Mouse (Mus musculus) E14TG2a.4 (cell line): ENCODE measurements around the gene Notch2.

Experiments used
- CTCF ChIP-seq: conservative IDR thresholded peaks from 2 replicates; pipeline ENCODE4 v1.5.1; 2014; ENCODE audit warnings: low read length
- NANOG ChIP-seq: IDR thresholded peaks from 2 replicates; pipeline ENCODE4 v1.6.1; 2014; ENCODE audit warnings: borderline replicate concordance, low read length, mixed read lengths

DNA sequence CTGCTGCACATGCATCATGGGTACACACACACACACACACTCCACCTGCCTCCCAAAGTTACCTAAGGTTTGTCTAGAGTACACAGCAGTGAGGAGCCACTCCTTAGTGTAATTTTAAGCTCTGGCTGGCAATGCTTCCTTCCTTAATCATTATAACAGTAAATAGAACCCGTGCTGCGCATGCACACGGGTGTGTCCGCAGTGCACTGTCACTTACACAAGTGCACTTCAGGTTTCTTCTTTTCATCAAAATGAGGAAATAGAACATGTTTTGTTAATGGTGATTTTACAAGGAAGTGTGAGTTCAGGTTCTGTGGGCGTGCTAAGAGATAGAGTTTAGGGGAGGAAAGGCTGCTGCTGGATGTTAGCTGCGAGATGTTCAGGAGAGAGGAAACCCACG lies 17.8 kb downstream of the Notch2 start:
- TF ChIP-seq CTCF (no peak), NANOG (no peak)
